Mouse (Mus musculus) embryonic facial prominence, embryonic 14.5 days (tissue): ENCODE results near the gene Serpinb6a. TPM values are rescaled to one million over a fixed set of nuclear protein-coding genes. Genes with fewer than 3 reads are reported as not detected.

Experiments
- ATAC-seq: fragments of 200-750 bp; cut with Nextera tagmentation; 2 replicates; pipeline ENCODE4 v1.8.0; 2017; ENCODE audit warnings: low read depth, moderate number of reproducible peaks, moderate TSS enrichment
- DNase-seq: peaks from one replicate; pipeline ENCODE4 v3.0.0-alpha.2; 2015; ENCODE audit warnings: low spot score
- H3K27ac ChIP-seq: fragments of 300-500 bp; sonication (generic); replicated peaks from 2 replicates; pipeline ENCODE4 v1.5.1; 2014; ENCODE audit warnings: low read depth, mild to moderate bottlenecking, low read length, moderate library complexity
- H3K27me3 ChIP-seq: fragments of 300-500 bp; sonication (generic); replicated peaks from 2 replicates; pipeline ENCODE4 v1.6.1; 2014; ENCODE audit warnings: low read length; ENCODE audit not compliant: control insufficient read depth, insufficient read depth
- H3K36me3 ChIP-seq: fragments of 300-500 bp; sonication (generic); 2 replicates; pipeline ENCODE4 v1.6.1; 2014; ENCODE audit warnings: low read length, mixed read lengths; ENCODE audit not compliant: control insufficient read depth, insufficient read depth
- H3K4me1 ChIP-seq: fragments of 300-500 bp; sonication (generic); 2 replicates; pipeline ENCODE4 v1.6.1; 2014; ENCODE audit warnings: antibody characterized with exemption, low read length; ENCODE audit not compliant: control insufficient read depth, insufficient read depth
- H3K4me2 ChIP-seq: fragments of 300-500 bp; sonication (generic); 2 replicates; pipeline ENCODE4 v1.6.1; 2014; ENCODE audit warnings: low read depth, mild to moderate bottlenecking, low read length, moderate library complexity, mixed read lengths
- H3K4me3 ChIP-seq: fragments of 300-500 bp; sonication (generic); 2 replicates; pipeline ENCODE4 v1.5.1; 2014; ENCODE audit warnings: low read depth, mild to moderate bottlenecking, low read length
- H3K9ac ChIP-seq: fragments of 300-500 bp; sonication (generic); 2 replicates; pipeline ENCODE4 v1.6.1; 2014; ENCODE audit warnings: low read depth, mild to moderate bottlenecking, low read length, moderate library complexity, mixed read lengths
- H3K9me3 ChIP-seq: fragments of 300-500 bp; sonication (generic); 2 replicates; pipeline ENCODE4 v1.6.1; 2016; ENCODE audit warnings: low read length; ENCODE audit not compliant: control insufficient read depth
- WGBS: fragments of 180-500 bp; shearing (Covaris S2); extraction: QIAGEN DNeasy Blood & Tissue Kit; methylation state at CpG from one replicate; pipeline ENCODE4 v1.1.7; 2014; 5-methylcytosine and 5-hydroxymethylcytosine counted together
- polyA plus RNA-seq: library from polyadenylated mRNA; unstranded; fragments of >200 nt; fragmentation: Nextera tagmentation; extraction: Ambion mirVana; gene quantifications from 2 replicates; pipeline ENCODE4 v1.2.1, GENCODE M21; 2014

The Serpinb6a gene
- polyA plus RNA-seq, 1 experiment from 2014 or later, result 86.4 TPM

DNA sequence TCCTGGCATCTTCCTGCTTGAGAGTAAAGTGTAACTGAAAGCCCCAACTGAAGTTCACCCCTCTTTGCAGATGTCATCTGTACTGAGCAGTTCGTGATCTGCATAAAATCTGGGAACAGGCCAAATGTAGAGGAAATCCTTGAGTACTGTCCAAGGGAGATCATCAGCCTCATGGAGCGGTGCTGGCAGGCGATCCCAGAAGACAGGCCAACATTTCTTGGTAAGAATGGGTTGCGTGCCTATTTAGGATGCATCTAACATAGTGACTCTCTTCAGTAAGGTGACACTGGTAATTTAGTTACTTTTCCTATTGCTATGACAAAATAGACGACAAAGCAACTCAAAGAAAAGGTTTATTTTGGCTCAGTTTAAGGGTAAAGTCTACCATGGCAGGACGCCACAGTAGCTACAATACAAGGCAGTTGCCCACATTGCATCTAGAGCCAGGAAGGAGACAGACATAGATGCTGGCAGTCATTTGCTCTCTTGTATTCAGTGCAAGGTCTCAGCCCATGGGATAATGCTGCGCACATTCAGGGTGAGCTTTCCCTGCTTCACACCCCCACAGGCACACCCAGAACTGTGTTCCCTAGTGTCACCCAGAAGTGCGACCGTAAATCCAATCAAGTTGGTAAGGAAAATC is 14.5 kb upstream of the Serpinb6a start:
- WGBS, result 93% methylated on average over 9 of the region's 9 CpGs
- no peaks in the 10 kb centered on the region for H3K4me1 ChIP-seq
- ATAC-seq, result no peak
- H3K9ac ChIP-seq, result no peak overlapping the region
- no peak overlapping the region for H3K27ac ChIP-seq
- no peak overlapping the region for H3K4me3 ChIP-seq
- no peaks in the 10 kb centered on the region for H3K27me3 ChIP-seq
- no peaks in the 10 kb centered on the region for H3K9me3 ChIP-seq
- peaks cover 82% of the 10 kb centered on the region for H3K36me3 ChIP-seq
- H3K4me2 ChIP-seq, result no peak overlapping the region
- no peak for DNase-seq

DNA sequence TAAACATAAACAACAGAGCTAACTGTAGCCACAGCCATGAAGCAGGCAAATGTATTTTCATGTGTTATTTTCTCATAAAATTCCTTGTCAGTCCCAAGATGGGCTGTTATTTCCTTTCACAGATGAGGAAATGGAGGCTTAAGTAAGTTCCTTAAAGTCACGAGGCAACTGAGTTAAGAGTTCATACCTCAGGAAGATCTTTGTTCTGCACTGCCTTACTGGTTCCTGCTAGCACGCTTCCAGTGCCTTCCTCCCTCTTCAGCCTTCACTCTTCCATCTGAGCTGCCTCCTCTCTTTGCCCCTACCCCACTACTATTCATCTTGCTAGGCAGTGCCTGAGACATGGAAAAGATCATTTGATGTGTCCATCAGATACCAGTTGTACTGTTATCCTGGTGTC is 4.6 kb upstream of the Serpinb6a start:
- H3K27ac ChIP-seq, result no peak overlapping the region
- peaks cover 6% of the 10 kb centered on the region; the same call in 1 of the 2 replicates for H3K4me1 ChIP-seq
- H3K36me3 ChIP-seq, result peaks cover 19% of the 10 kb centered on the region
- H3K9ac ChIP-seq, result no peak overlapping the region
- no peak for ATAC-seq
- H3K9me3 ChIP-seq, result no peaks in the 10 kb centered on the region
- WGBS, result 72% methylated on average over 2 of the region's 2 CpGs
- no peak overlapping the region for H3K4me2 ChIP-seq
- no peaks in the 10 kb centered on the region for H3K27me3 ChIP-seq
- DNase-seq, result no peak
- H3K4me3 ChIP-seq, result no peak overlapping the region

DNA sequence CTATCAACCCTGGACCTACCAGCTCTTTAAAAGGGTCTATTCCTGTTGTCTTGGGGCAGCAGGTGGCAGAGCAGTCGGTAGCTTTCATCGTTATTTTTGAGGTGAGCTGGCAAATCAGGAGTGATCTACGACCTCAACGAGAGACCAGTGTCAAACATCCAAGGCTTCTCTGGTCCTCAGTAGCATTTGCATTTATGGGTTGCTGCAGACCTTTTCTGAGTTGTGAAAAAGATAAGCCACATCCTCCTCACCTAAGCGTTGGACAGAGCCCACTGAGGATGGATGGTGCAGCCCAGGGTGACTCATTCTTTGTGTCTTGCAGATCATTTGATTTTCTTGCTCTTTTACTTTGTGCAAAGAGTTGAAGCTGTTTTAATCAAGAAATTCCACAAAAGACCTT is 464 bp upstream of the Serpinb6a start:
- Histone ChIP-seq H3K27ac (no peak overlapping the region; the same call in 1 of the 2 replicates), H3K9me3 (no peaks in the 10 kb centered on the region), H3K9ac (peak overlapping the region; percentile 89), H3K36me3 (no peaks in the 10 kb centered on the region), H3K4me1 (peaks cover 6% of the 10 kb centered on the region; the same call in 1 of the 2 replicates), H3K27me3 (no peaks in the 10 kb centered on the region), H3K4me3 (peak overlapping the region; percentile 96), H3K4me2 (peak overlapping the region; percentile 93)
- DNase-seq, result no peak
- ATAC-seq, result no peak; the same call in 1 of the 2 replicates
- WGBS, result 8% methylated on average over 5 of the region's 5 CpGs

- no peak overlapping the region for H3K9ac ChIP-seq
- 16% methylated on average over 1 of the region's 1 CpGs for WGBS
- H3K9me3 ChIP-seq, result no peaks in the 10 kb centered on the region
- no peaks in the 10 kb centered on the region for H3K36me3 ChIP-seq
- ATAC-seq (0 out of 2 replicates have a peak, but pooled peaks have one; percentile 41), DNase-seq (peak; percentile 85)
- H3K4me1 ChIP-seq, result no peaks in the 10 kb centered on the region
- H3K4me3 ChIP-seq, result no peak overlapping the region
- no peak overlapping the region for H3K4me2 ChIP-seq
- H3K27me3 ChIP-seq, result no peaks in the 10 kb centered on the region
- H3K27ac ChIP-seq, result no peak overlapping the region
These were observed 7.4 kb downstream of the Serpinb6a start for GRCm38 (mm10) chr13:33995197-33995596.

DNA sequence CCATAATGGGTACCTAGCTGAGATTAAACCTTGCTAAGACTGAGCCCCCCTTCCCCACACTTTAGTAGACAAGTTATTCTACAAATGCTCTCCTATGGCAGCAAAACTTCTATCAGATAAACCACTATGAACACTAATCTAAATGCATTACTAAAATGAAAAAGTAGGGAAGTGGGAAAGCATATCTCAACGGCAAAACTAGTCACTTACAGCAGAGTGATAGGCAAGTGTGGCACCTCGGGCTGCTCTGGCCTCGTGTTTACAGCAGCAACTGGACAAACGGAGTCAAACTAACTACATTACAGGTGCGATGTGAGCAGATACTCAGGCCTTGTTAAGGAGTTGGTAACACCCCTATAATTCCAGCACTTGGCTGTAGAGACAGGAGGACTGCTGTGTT is 13.0 kb downstream of the Serpinb6a start:
- 84% methylated on average over 5 of the region's 5 CpGs for WGBS

GRCm38 (mm10) chr13:33966574-33966973 is 36.0 kb downstream of the Serpinb6a start:
- Histone ChIP-seq H3K4me3 (no peak overlapping the region), H3K9me3 (no peaks in the 10 kb centered on the region), H3K27me3 (no peaks in the 10 kb centered on the region), H3K4me2 (no peak overlapping the region), H3K27ac (no peak overlapping the region), H3K4me1 (peaks cover 6% of the 10 kb centered on the region; the same call in 1 of the 2 replicates), H3K9ac (no peak overlapping the region), H3K36me3 (no peaks in the 10 kb centered on the region)
- ATAC-seq (no peak), DNase-seq (no peak)

More for the DNA sequence above, 13.0 kb downstream of the Serpinb6a start:
- ATAC-seq (no peak), DNase-seq (no peak)
- peaks cover 25% of the 10 kb centered on the region; the same call in 1 of the 2 replicates for H3K36me3 ChIP-seq
- no peaks in the 10 kb centered on the region for H3K9me3 ChIP-seq
- H3K27me3 ChIP-seq, result no peaks in the 10 kb centered on the region
- H3K4me1 ChIP-seq, result no peaks in the 10 kb centered on the region
- H3K4me3 ChIP-seq, result no peak overlapping the region
- no peak overlapping the region for H3K9ac ChIP-seq
- no peak overlapping the region for H3K27ac ChIP-seq
- no peak overlapping the region for H3K4me2 ChIP-seq

DNA sequence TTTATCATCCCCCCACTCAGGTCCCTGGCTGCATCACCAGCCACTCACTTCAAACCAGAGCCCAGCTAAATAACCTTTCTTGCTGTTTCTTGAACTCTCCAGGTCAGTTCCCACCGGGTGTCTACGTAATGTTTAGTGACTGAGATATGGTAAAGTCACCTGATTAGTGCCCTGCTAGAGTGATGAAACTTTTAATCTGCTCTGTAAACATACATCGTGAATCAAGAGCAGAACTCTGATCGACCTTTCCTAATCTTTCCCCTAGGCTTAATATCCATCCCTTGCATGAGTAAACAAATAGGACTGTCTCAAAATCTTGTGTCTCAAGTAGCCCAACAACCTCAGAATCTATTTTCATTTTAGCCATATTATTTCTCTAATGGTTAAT is 36.6 kb downstream of the Serpinb6a start:
- no peak overlapping the region for H3K4me3 ChIP-seq
- 51% methylated on average over 4 of the region's 4 CpGs for WGBS
- peaks cover 6% of the 10 kb centered on the region; the same call in 1 of the 2 replicates for H3K4me1 ChIP-seq
- no peak for DNase-seq
- peak overlapping the region; percentile 68 for H3K4me2 ChIP-seq
- no peak overlapping the region for H3K27ac ChIP-seq
- H3K36me3 ChIP-seq, result no peaks in the 10 kb centered on the region
- no peak for ATAC-seq
- no peak overlapping the region for H3K9ac ChIP-seq
- no peaks in the 10 kb centered on the region for H3K27me3 ChIP-seq
- no peaks in the 10 kb centered on the region for H3K9me3 ChIP-seq

DNA sequence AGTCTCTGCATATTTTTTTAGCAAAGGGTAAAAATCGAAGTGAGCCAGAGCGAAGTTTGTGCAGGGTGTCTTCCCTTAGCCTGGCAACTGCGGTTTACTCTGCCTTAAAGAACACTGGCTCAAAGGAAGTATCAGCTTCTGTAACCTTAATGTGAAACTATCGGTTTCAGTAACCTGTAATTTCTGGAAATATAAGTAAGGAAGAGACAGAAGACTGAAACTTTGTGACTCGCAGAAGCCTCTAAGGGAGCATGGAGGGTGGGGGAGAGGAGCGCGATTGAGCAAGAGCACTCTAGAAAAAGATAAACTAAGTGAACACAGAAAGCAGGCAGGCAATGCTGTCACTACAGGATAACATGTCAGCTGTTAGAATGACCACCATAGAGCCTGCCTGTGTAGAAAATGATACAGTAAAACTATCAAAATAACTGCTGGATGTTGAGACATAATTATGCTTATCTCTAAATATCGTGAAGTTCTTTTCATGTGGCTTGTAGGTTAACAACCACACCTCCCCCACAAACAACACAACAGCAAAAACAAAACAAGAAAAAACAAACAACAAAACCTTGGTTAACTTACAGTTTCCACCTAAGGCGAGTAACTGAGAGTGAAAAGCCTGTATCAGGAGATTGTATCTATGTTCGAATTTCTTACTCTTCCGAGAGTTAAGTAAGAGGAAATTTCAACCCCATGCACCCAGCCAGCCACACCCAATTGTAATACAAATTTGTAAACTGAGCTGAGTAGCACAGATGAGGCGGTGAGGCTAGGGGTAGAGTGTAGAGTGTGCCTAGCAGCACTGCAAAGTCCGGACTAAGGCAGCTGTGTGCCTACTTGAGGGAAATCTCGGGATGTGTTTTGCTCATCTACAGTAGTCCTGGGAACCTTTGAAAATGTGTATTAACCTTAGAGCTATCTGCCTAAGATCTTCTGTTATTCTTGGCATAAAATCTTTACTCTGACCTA is 37.3 kb downstream of the Serpinb6a start:
- H3K27me3 ChIP-seq, result no peaks in the 10 kb centered on the region
- H3K9me3 ChIP-seq, result no peaks in the 10 kb centered on the region
- peak; percentile 30 for DNase-seq
- peak overlapping the region; percentile 85 for H3K27ac ChIP-seq
- H3K4me2 ChIP-seq, result peak overlapping the region; percentile 68
- peaks cover 6% of the 10 kb centered on the region; the same call in 1 of the 2 replicates for H3K4me1 ChIP-seq
- no peaks in the 10 kb centered on the region for H3K36me3 ChIP-seq
- peak overlapping the region; percentile 64 for H3K9ac ChIP-seq
- H3K4me3 ChIP-seq, result peak overlapping the region; percentile 50
- ATAC-seq, result peak; percentile 51; the same call in 1 of the 2 replicates
- WGBS, result 10% methylated on average over 14 of the region's 14 CpGs
